Mouse (Mus musculus) liver, embryonic 14.5 days (tissue): ENCODE data around the gene Gbf1.

ENCODE experiments used
- CTCF ChIP-seq: IDR thresholded peaks from 2 replicates; pipeline ENCODE4 v1.5.1; 2016; ENCODE audit warnings: antibody characterized with exemption, low read depth, control low read depth
- EP300 ChIP-seq: IDR thresholded peaks from 2 replicates; pipeline ENCODE4 v1.6.1; 2016; ENCODE audit warnings: antibody characterized with exemption, low read depth

- TF ChIP-seq CTCF (no peak), EP300 (no peak)
Measured at GRCm38 (mm10) chr19:46286926-46287325, 134.6 kb downstream of the Gbf1 start.
